Mouse (Mus musculus) myocyte (in vitro differentiated cells): ENCODE measurements at regions not wholly inside any gene's neighbourhood (a gene's known extent, or its start where the extent isn't known, plus 50 kb on each side); places are given as distances from the start of the nearest gene placed in this dataset.

Experiments
- CEBPB ChIP-seq: IDR thresholded peaks from 2 replicates; pipeline ENCODE4 v1.6.1; 2011; ENCODE audit warnings: mild to moderate bottlenecking, moderate library complexity; ENCODE audit not compliant: poor library complexity, insufficient read depth, severe bottlenecking
- E2F4 ChIP-seq: IDR thresholded peaks from one replicate; pipeline ENCODE4 v1.6.1; 2011; ENCODE audit warnings: mild to moderate bottlenecking, control low read depth, moderate library complexity; ENCODE audit not compliant: insufficient read depth
- MAX ChIP-seq: IDR thresholded peaks from one replicate; pipeline ENCODE4 v1.6.1; 2011; ENCODE audit warnings: low read depth, mild to moderate bottlenecking, control low read depth
- MYOG ChIP-seq, 3 experiments: IDR thresholded peaks; one replicate each; pipeline ENCODE4 v1.6.1; 2011; ENCODE audit warnings: control low read depth in 2 of 3, low read depth in 2 of 3, mild to moderate bottlenecking in 2 of 3; ENCODE audit not compliant: insufficient read length in 2 of 3, control insufficient read depth in 1 of 3, insufficient read depth in 1 of 3
- POLR2A ChIP-seq: IDR thresholded peaks from one replicate; pipeline ENCODE4 v1.6.1; 2011; ENCODE audit warnings: low read depth, mild to moderate bottlenecking, control low read depth, moderate library complexity; ENCODE audit not compliant: insufficient read length
- POLR2AphosphoS2 ChIP-seq: IDR thresholded peaks from one replicate; pipeline ENCODE4 v1.6.1; 2011; ENCODE audit warnings: low read depth, control low read depth; ENCODE audit not compliant: insufficient read length
- REST ChIP-seq: IDR thresholded peaks from one replicate; pipeline ENCODE4 v1.6.1; 2011; ENCODE audit warnings: mild to moderate bottlenecking, control low read depth, moderate library complexity; ENCODE audit not compliant: insufficient read depth, insufficient read length
- TCF12 ChIP-seq: IDR thresholded peaks from one replicate; pipeline ENCODE4 v1.6.1; 2011; ENCODE audit warnings: mild to moderate bottlenecking, control low read depth; ENCODE audit not compliant: poor library complexity, insufficient read depth, severe bottlenecking
- USF1 ChIP-seq: IDR thresholded peaks from one replicate; pipeline ENCODE4 v1.6.1; 2011; ENCODE audit warnings: low read depth, mild to moderate bottlenecking, control low read depth, moderate library complexity

DNA sequence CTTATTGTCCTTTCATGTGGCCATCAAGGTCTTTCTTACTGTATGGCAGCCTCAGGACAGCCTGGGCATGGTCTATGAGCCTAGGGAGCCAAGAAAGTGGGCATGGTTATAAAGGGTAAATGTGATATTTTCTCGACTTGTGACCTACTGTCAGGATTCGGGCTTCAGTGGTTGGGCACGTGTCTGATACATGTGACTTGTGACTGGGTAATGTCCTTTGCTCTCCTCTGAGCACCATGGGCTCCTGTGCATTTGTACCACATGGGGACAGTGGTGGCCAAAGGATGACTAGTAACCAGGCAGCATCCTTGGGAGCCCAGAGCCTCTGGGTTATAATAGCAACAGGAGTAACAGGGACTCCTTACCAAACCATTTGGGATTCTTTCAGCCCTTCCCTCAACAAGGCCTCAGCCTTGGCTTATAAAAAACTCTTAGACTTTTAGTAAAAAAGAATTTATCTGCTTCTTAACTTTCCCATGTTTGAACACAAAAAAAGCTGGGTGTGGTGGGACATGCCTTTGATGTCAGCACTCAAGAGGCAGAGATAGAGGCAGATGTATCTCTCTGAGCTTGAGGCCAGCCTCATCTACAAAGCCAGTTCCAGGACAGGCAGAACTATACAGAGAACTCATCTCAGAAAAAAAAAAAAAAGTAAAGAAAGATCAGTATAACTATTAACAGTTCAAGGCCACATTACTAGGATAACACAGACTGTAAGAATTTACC, 56.7 kb upstream of the Klf13 start:
- TF ChIP-seq USF1 (no peak), POLR2A (no peak), E2F4 (no peak), MAX (no peak), CEBPB (no peak), TCF12 (no peak), POLR2AphosphoS2 (no peak), MYOG (IDR thresholded peaks at IDR 0.05; ENCODE audit: control insufficient read depth in 1 of 3, insufficient read depth in 1 of 3, insufficient read length in 2 of 3, low read depth in 2 of 3) (no peak), REST (no peak)
